Mouse (Mus musculus): ENCODE results near the gene Rasa1. TPM values are rescaled to one million over a fixed set of nuclear protein-coding genes. Genes with fewer than 3 reads are reported as not detected.

Gene Rasa1
- polyA plus RNA-seq, 1 experiment: 11.3 TPM

Other genes with a start within 250 kb of the Rasa1 start
- 31.5 TPM for gene Ccnh, start 99.7 kb downstream of the Rasa1 start, polyA plus RNA-seq (2012; fragmentation: generic; extraction: Trizol)

All from myocyte (in vitro differentiated cells).